Mouse (Mus musculus) neutrophil, adult 65 days (primary cell): ENCODE data around the gene Ccp110. TPM values are rescaled to one million over a fixed set of nuclear protein-coding genes. Genes with fewer than 3 reads are reported as not detected.

Source experiments
- total RNA-seq: library from RNA; stranded (reverse); gene quantifications from 2 replicates; pipeline ENCODE4 v1.2.4, GENCODE M21; 2023

The Ccp110 gene
- total RNA-seq: 7.3 and 9.2 TPM in 2 replicates

DNA sequence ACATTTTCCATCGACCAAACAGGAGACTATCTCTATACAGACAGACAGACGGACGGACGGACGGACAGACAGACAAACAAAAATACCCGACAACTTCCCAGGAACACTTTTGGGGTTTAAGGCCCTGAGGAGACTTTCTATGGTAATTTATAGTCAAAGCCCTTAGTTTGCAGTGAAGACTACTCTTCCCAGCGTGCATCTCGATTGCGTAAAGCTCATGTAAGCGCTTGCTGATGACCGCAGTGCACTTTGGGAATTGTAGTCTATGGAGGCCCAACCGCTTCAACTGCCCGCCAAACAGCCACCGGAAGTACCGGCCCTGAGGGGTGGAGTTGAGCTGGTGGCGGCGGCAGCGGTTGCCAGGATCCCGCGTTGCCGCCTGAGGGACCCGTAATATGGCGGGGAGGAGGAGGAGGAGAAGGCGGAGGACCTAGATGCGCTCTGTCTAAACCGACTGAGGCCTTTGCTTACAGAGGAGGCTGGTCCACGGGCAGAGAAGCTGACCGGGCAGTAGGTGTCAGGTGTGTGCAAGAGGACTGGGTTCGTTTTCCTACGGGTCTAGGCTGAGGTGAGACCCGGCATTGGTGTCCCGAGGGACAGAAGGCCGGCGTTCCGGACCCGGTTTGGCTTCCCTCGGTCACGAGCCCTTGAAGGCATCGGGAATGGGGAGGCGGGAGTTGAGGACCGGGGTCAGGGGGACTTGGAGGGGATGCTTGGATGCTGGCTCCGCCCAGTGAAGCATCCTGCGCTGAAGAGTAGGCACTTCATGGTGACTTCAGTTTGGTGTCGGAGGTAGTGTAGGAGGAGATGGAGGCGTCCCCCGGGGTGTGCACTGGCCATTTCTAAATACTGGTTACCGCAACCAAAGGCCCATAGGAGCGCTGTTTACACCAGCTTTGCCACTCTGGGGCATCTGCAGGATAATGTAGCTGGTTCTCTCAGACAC lies at the start of gene Ccp110:
Ccp110 (plus strand) TSS at position 325 of the 946 bp plus-strand sequence.

DNA sequence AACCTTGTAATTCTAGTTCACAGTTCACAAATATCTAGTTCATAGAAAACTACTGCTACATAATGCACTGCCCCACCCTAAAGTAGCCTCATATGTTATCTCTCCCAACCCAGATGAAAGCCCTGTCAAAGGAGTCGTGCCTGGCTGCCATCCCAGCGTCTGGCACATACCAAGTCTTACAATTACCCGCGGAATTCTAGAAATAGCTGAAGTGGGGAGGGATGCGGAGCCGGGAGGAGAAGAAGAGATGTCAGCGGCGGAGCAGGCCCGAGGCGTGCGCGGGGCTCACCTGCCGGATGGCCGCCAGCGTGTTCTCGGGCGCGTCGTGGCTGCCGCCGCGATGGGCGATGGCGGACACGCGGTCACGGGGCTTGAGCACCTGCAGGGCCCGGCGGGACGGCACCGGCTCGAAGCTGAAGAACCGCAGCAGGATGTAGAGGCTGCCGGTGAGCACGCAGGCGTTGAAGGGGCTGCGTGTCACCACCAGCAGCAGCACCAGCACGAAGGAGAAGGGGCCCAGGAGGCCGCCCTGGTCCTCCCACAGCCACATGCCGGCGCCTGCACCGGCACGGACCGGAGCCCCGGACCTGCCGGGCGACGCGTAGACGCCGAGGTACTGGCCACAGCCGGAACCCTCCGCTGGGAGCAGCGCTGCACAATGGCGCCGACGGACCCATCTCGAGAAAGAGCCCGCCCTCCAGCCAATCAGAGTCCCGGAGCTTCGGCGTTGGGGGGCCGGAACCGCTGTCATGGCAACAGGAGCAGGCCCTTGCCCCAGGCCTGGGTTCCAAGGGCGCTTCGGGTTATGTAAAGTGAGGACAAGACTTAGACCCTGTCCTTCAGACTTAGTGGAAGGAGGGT lies 7.0 kb upstream of the Ccp110 start, which contains the start of gene Gde1:
Gde1 (minus strand) TSS at position 678 of the 861 bp plus-strand sequence.

DNA sequence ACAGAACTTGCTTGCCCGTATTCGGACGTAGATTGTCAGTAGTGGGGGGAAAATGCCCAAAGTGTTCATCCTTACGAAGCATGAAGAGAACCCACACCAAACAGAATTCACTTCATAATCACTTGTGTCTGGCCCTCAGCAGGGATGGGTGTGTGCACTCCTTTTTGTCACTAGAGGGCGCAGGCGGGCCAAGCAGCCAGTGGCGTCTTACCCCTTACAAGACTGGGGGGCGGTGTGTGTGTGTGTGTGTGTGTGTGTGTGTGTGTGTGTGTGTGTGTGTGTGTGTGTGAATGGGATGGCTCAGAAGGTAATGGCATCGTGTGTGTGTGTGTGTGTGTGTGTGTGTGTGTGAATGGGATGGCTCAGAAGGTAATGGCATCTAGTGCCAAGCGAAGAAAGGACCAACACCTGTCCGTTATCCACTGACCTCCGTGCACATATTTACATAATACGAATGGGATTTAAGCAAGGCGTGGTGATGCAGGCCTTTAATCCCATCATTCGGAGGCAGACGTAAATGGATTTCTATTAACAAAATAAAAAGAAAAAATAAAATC lies 27.7 kb downstream of the Ccp110 start, which contains the start of gene Vps35l:
Vps35l (plus strand) TSS at position 252 of the 557 bp plus-strand sequence.

Other genes with a start within 250 kb of the Ccp110 start
- 33.8 and 38.4 TPM in 2 replicates for gene Itpripl2, start 220.6 kb upstream of the Ccp110 start, total RNA-seq
- gene Coq7, start 179.2 kb upstream of the Ccp110 start, total RNA-seq: 5.3 and 10.2 TPM in 2 replicates
- gene Tmc7, start 127.8 kb upstream of the Ccp110 start, total RNA-seq: 0.57 and 0.85 TPM in 2 replicates
- not detected in 2 replicates for gene Tmc5, start 115.3 kb upstream of the Ccp110 start, total RNA-seq
- 49.9 and 53.1 TPM in 2 replicates for gene Gde1, start 6.8 kb upstream of the Ccp110 start, total RNA-seq
- 51.1 and 54.0 TPM in 2 replicates for gene Vps35l, start 27.7 kb downstream of the Ccp110 start, total RNA-seq
- gene Iqck, start 143.2 kb downstream of the Ccp110 start, total RNA-seq: 0.34 and 0.57 TPM in 2 replicates
- 5.6 and 6.8 TPM in 2 replicates for gene Knop1, start 143.7 kb downstream of the Ccp110 start, total RNA-seq